Mouse (Mus musculus): ENCODE results near the gene Pmp22. TPM values are rescaled to one million over a fixed set of nuclear protein-coding genes. Genes with fewer than 3 reads are reported as not detected.
A peak's percentile ranks its signal among the peaks of the same experiment; 100 is the strongest.

Pmp22 gene
- polyA plus RNA-seq, 2 experiments from 2014 or later, result not detected

DNA sequence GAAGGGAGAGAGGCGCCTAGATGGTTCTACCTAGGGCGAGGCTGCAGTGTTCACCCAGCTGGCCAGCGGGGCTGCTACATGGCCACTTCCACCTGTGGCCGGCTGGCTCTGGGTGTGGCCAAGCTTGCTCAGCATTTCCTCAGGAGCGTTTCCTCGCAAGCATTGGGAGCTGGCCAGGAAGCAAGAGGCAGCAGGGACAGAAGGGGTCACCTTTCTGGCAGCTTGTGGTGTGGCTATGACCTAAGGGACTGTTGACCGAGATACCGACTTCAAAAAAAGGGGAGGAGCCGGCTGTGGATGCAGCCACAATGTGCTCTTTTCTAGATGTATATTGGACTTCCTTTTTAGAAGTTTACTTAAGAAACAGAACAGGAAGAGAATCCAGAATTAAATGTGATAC lies 593 bp downstream of the Pmp22 start:
- ATAC-seq, result no peak

DNA sequence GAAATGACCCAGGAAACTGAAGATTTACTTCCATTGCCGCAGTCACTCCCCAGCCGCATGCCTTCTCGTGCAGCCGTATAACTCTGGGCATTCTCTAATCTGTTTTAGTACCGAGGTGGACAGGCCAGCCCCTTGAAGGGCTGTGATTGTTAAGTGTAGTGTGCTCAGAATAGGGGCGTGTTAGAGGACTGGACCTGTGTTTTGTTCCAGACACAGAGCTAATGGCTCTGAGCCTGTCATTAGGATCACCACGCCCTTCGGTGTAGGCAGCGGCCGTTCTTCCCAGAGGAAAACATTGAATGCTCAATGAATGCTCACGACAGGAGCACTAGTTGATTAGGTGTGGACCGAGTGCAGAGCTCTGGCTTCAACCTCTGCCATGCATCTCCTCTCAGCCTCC lies 1.1 kb downstream of the Pmp22 start:
- ATAC-seq, result no peak

DNA sequence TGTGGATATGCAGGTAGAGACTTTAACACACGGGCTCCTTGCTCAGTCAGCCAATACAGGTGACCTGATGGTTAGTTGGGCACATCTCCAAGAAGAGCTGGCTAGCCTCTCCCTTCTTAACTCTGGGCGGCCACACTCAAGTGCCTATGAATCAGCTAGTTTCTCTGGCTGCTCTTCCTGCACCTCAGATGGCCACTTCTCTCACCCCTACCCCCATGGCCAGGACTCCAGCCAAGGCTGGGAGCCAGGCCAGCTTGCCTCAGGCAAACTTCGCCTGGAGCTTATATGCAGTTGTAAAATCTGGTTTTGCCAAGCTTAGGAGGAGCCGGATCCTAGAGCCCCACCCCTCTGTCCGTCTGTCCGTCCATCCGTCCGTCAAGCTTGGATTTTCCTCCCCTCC lies 1.7 kb downstream of the Pmp22 start:
- ATAC-seq, result no peak

DNA sequence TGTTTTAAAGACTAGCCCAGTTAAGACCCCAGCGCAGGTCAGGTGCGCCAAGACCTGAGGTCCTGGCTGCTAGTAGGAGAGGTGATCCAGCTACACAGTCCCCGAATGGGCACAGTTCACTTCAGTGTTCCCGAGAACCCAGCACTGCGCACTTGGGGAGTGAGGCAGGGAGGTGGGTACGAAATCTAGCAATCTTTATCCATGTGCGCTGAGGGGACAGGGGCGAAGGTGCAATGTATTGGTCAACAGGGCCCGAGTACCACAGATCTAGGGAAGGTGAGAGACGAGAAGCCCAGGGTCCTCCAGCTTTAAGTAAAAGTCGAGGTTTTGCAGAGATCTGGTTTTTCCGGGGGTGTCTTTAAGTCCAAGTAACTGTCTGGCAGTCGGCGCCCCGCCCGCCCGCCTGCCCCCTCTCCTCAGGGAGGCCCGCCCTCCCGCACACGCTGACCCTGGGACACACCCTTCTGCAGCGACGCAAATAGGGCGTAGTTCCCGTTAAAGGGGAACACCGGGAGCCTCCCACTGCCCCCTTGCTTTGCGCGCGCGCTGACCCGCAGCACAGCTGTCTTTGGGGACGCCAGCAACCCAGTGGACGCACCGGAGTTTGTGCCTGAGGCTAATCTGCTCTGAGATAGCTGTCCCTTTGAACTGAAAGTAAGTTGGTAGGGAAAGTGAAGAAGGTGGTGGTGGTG lies 2.4 kb downstream of the Pmp22 start:
- no peak for ATAC-seq

DNA sequence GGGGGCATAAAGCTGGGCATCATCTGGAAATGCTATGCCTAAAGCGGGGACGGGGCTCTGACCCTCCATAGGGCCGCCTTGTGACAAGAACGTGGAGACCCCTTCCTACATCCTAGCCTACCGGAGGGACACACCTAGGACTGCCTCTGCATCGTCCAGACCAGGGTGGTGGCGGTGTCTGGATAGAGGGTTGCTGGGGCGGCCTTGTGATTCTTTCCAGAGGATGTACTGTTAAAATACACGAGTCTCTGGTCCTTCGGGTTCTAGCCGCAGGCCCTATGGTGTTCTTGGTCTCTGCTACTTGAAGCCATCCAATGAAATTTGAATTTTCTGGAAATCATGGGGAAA lies 2.9 kb downstream of the Pmp22 start:
- ATAC-seq, result no peak

DNA sequence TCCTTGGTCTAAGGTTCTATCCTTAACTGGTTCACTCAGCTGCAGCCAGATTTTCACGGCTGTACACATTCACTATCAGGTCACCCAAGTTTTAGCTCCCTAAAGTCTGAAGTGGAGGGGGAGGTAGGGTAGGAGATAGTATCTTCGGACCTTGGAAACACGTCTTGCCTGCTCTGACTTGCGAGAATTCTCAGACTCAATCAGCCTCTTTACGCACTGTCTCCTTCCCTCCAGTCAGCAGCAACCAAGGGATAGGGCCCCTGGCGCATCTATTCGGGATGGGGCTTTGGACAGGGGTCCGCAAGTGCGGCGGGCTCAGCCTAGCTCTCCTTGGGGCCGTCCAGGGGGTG lies 3.3 kb downstream of the Pmp22 start:
- no peak for ATAC-seq

DNA sequence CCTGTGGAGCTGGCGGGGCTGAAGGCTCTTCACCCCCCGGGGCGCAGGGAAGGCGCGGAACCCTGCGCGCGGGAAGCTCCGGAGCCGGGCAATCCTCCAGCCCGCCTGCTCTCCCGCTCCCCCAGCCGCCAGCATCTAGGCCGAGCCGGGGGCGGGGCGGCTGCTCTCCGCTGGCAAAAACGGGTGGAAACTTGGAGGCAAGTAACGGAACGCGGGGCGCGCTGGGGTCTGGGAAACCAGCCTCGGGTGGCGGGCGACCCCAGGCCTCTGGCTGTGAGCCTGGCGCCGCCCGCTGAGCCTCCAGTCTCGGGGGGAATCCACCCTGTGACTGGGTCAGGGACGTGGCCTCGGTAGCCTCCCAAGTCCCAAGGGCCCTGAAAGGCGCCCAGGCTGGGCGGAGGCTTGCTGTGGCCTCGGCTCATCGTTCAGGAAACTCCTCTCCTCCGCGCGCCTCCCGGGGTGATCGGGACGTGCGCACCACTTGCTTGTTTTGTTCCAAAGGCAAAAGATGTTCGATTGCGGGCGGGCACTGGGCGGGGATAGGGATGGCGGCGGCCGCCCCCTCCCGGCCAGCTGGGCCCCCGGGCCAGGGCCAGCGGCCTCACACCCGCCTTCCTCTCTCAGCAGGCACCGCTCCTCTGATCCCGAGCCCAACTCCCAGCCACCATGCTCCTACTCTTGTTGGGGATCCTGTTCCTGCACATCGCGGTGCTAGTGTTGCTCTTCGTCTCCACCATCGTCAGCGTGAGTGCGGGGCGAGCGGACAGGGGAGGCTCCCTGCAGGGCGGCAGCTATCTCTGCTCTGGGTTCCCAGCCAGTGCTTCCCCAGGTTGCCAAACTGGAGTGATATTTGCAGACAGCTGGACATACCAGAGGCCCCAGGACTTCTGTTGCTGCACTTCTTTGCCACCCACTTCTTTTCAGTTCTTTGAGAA lies 4.0 kb downstream of the Pmp22 start:
- no peak for ATAC-seq

DNA sequence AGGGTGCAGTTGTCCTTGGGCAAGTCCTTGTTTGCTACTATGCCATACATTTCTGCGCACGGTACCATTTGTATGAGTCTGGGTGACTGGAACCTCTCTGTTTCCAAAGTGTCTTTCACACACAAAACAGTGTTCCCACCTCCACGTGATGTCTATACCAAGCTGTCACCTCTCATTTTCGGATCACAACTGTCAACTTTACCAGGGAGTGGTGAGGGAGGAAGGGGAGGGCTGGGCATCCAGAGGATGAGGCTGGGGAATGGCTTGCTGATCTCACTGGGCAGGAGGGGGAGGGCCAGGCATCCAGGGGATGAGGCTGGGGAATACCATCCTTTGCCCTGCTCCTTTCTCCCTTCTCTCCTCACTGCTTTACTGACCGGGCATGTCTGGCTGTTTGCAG lies 5.2 kb downstream of the Pmp22 start:
- ATAC-seq, result no peak

DNA sequence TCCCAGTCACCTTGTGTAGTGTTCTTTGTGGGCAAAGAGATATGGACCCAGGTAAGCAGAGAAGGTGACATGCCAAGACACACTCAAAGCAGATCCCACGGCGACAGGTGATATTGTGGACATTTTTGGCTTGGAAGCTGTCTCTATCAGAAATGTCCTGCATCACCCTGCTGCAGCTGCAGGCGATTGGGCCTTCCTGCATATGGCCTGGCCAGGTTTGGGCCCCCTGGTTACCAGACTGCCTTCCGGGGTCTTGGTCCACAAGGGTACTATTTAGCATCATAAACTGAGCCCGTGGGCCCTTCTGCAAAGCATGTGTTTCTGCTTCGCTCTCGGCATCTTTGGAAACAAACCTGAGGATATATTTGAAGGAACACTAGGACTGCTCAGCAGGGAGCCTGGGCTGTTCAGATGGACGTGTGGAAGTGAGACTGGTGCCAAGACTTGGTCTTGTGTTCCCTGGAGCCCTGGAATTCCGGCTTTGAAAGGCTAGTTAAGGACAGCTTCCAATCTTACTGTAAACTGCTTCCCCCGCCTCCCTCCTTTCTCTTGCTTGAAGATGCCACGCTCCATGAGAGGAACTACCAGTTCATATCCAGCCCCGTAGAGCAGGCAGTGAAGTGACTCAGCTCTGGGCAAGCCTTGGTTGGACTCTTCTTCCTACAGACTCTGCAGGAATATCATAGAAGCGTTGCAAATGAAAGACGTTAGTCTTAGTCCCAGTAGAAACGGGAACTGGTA lies 6.1 kb downstream of the Pmp22 start:
- ATAC-seq, result no peak

DNA sequence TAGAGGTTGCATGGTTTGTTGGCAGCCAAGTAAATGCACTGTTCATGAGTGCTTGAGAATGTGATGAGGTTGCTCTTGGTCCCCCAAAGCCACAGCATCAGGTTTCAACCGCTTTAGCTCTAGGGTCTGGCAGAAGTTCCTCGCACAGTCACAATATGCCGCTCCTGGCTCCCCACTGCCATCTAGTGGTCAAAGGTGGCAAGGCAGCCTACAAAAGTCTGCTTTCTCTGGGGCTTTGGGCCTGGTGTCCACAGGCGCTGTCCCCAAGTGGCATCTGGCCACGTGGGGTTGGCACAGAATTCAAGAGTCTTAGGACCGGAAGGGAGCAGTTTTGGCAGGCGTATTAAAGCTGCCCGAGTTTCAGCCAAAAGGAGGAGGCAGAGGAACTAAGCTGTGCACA lies 6.8 kb downstream of the Pmp22 start:
- ATAC-seq, result no peak

DNA sequence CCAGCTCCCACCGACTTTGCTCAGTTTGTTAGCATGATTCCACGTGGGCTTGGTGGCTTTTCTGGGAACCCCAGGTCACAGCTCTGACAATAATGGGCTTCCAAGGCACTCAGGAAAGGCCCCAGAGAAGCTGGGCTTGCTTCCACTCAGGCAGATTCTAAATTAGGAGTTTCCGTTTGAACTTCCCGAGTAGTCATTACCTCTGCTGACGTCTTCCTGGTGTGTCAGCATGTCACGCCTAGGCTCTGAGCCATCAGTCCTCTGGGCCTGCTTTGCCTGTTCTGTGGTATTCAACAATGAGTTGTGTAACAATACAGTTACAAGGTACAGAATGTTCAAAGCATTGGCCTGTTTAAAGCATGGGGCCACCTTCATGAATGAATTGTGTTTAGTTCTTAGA lies 7.4 kb downstream of the Pmp22 start:
- no peak for ATAC-seq

DNA sequence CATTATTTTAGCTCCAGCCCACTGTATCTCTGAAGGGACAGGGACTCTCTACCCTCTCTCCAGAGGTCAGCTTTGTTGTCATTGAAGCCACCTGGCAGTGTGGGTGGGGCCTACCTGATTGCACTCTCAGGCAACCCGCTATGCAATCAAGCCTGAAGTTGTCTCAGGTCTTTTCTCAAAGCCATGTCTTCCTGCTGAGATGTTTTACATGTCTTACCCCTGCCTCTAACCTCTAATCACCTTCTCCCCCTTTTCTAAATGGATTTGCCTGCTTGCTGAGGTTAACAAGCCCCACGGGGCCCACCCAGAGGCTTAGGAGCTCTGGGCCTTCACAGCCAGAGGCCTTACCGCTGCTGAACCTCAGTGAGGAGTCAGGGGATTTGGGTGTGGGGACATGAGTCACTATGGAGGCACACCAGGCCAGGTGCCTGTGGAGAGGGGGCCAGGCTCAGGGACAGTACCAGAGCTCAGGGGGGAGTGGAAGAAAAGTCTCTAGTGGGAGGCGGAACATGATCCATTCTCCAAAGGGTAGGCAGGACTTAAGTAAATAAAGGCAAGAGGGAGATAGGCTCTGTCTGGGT lies 8.1 kb downstream of the Pmp22 start:
- ATAC-seq, result no peak

DNA sequence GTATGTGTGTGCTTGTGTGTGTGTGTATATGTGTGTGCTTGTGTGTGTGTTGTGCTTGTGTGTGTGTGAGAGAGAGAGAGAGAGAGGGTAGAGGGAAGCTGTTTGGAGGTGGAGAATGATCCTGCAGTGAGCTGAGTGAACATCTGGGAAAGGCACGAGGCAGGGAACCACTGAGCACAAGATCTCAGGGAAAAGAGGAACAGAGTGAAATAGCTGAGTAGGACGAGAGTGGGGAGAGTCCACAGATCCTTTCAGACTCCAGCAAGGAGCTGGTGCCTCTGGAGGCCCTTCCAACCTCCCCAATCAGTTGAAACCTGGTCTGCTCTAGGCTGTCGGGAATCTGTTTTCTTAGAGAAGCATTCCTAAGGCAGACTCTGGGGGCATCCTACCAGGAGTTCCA lies 10.0 kb downstream of the Pmp22 start:
- no peak for ATAC-seq

DNA sequence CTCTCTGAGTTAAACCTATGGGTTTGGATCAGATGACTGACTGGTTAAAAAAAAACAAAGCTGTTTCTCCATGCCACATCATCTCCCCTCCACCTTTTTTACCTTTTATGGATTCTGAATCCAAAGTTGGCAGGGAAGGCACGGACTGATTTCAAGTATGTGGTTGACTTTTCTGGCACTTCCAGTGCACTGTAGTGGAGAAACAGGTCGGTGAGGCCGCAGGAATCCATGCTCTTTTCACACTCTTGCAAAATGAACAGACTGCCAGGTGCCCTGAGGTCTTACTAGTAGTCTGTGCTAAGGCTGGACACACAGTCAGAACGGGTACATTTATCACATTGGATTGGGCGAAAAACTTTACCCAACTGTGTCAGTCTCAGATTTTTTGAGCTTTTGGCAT lies 13.5 kb downstream of the Pmp22 start:
- ATAC-seq, result no peak

DNA sequence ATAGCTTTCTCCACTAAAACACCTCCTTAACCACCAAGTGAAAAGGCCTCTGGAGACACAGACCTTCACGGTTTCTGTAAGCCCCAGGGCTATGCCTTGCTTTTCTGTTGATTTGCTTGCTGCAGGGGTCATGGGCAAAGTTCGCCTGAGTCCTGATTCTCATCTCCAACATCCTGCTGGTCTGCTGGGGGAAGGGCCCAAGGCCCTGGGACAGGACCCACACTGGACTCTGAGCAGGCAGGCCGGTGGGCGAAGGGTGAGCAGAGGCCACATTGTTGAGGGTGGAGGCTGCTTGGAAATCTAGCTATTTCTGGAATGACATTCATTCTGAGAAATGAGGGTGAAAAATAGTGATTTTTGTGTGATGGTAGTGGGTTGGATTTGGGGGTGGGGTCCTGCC lies 14.0 kb downstream of the Pmp22 start:
- ATAC-seq, result no peak

DNA sequence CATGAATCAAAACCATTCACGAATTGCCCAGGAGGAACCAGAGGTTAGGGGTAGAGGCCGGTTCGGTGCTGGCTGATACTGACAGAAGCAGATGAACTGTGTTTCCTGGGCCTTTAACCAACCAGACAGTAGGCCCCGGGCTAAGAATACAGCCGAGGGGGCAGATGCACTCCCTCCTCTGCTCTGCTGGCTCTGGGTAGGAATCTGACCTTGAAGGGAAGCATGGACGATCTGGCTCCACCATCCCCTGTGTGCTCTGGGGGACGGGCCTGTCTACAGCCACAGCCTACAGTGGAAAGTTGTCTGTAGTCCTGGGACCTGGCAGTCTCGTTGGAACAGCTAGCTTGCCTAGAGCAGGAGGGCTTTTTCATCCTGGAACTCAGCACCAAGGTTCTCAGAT lies 14.7 kb downstream of the Pmp22 start:
- no peak for ATAC-seq

DNA sequence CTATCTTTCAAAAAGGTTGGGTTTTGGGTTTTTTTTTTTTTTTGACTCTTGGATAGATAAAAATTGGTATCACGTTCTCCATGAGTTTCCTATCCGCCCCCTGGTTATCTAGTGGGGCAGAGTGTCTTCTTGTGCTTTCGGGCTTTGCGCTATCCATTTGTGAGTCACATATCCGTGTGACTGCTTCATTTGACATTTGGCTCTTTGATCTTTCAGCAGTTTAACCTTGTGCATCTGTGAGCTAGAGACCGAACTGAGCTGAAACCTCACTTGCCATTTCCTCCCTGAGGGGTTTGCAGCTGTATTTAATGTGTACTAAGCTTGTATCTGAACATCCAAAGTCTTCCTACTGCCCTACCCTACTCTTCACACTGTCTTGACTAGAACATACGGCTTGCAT lies 17.8 kb downstream of the Pmp22 start:
- ATAC-seq, result peak; percentile 43

DNA sequence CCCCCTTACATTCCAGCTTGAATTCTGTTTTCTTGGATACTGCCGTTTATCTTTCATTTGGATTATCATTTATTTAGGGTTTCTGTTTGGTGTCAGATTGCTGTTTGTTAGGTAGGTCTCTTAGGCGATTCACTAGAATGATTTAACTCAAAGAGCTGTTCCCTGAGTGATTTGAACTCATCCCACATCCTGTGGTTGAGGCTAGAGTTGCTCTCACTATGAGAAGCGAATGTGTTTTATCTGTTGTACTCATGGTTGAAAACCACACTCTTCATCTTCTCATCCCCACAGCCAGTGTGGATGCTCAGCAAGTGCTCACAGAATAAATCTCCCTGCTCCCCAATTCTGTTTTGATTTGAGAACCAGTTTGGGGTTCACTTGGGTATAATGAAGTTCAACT lies 19.5 kb downstream of the Pmp22 start:
- ATAC-seq, result no peak

DNA sequence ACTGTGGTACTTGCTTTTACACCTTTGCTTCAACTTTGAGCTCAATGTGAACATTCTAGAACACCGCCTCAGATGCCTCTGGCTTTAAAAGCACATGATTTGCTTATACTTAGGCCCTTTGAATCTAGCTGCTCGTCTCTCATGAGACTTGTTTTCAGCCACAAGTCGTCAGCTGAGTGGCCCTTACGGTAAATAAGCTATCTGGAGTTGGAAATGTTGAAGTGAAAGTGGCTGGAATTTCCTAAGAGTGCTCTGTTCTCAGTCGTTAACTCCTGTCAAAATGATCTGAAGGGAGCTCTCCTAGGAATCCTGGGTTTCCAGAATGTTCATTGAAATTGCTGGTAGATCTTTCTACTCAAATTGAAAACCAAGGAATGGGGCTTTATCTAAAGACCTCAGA lies 23.1 kb downstream of the Pmp22 start:
- ATAC-seq, result no peak

DNA sequence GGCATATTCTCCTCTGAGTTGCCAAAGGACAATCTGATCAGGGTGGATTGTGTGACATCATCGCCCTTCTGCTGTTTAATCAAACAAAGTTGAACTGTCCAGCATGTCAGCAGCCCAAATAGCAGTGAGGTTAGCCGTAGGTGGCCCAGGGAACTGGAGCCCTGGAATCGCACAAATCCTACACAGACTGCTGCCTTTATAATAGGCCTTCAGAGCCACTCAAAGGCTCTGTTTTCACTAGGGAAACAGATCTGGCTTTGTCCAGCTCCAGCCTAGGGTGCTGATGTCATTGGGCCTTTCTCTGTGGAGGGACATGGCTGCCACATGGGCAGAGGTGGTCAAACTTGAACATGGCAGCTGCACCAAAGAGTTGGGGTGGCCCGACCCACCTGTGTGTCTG lies 28.3 kb downstream of the Pmp22 start:
- ATAC-seq, result no peak

DNA sequence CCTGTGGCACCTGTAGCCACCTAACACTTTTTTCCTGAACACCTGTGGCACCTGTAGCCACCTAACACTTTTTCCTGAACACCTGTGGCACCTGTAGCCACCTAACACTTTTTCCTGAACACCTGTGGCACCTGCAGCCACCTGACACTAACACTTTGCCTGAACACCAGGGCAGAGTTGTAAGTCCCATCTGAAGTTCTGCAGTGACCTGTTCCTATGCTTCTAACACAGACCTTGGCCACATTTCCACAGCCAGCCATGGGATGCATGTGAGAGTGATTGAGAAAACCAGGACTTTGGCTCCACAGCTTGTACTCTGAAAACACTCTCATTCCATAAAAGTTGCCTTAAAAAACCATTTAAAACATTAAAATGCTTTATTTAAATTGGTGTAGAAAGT lies 32.1 kb downstream of the Pmp22 start:
- no peak for ATAC-seq

DNA sequence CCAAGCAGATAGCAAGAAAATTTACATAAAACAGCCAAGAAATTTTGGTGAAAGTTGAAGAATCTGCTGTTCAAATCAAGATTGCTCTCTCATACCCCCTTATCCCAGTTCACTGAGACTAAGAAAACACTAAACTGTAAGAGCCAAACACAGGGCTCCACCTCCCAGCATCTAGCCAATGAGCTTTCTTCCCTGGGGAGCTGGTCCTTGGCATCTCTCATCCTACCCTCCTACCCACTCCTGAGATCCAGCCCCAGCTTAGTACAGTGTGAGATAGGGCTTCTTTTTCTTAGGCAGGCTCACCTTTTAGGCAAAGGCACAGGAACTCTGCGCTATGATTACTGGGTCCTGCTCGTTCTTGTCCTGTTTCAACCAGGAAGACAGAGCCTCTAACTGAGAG lies 34.0 kb downstream of the Pmp22 start:
- no peak for ATAC-seq

DNA sequence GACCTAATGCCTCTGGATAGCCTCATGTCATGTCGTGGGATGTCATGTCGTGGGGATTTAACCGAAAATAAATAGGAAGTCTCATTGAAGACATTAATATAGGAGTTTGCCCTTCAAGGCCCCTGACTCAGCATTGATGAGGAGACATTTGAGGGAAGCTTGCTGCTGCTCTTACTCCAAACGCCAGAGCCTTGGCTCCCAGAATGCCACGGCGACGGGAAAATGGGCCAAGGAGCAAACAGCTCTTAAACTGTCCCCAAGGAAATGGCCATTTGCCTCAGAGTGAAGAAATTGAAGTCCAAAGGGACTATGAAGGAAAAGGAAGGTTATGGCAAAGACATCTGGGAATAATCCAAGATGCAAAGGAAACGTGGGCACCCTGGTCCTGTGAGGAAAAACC lies 34.8 kb downstream of the Pmp22 start:
- no peak for ATAC-seq

Measured in CD4-positive, CD25-positive, alpha-beta regulatory T cell, adult 4 months (primary cell).